Comparison of ENCODE assay signal across 22 mouse cellular contexts in genomic region chr9:22826571-22826990, GRCm38 (mm10).
DNase-seq lines count a peak whose midpoint lies in the region; ATAC-seq and TF ChIP-seq lines count a peak whose summit lies in the region.
"Had no signal": no experiment of that assay in that cellular context is flagged by ENCODE, and none has a peak within 500 bp of the region (broad histone marks: within the 10 kb centered on the region; RNA-seq: fewer than 3 reads in every experiment).

No protein-coding gene starts in this region.

- DNase-seq in liver, adult 2 months (ENCODE audit: extremely low read depth, low read depth, low spot score), result peak; percentile 8
- DNase-seq in liver, result no peak
- peak; percentile 60 for DNase-seq in brain, adult 2 months (ENCODE audit: low read depth, low spot score)
- DNase-seq in large intestine, adult 2 months (ENCODE audit: low read depth, low spot score), result peak; percentile 37
- DNase-seq in left cerebral cortex, postnatal 4 days, result no peak
- DNase-seq: adrenal gland, postnatal 25 days; kidney, adult 11 months; kidney, postnatal 14 days; liver, postnatal 0 days; lung, postnatal 36 days; right cerebral cortex, postnatal 4 days; thymus, adult 18-20 months; thymus, postnatal 25 days had no signal

- no peaks in the 10 kb centered on the region for H3K79me2 ChIP-seq in liver, adult 2 months (ENCODE audit: control insufficient read depth, insufficient read depth, low read length)

- TF ChIP-seq CTCF in liver, adult 2 months (IDR thresholded peaks at IDR 0.05; ENCODE audit: low read depth, low read length), result no peak

- H3K4me2 ChIP-seq in forebrain, embryonic 13.5 days, result no peak overlapping the region
- H3K4me2 ChIP-seq: hindbrain, embryonic 12.5 days; limb, embryonic 12.5 days; liver, embryonic 12.5 days; midbrain, embryonic 15.5 days had no signal

- no peak overlapping the region for H3K9ac ChIP-seq in liver, adult 2 months (ENCODE audit: low read depth, low read length)
- H3K9ac ChIP-seq in forebrain, embryonic 13.5 days, result no peak overlapping the region
- H3K9ac ChIP-seq: hindbrain, embryonic 12.5 days; limb, embryonic 12.5 days; liver, embryonic 12.5 days; liver, postnatal 0 days; midbrain, embryonic 15.5 days had no signal

- H3K27ac ChIP-seq in liver, adult 2 months (replicated peaks; ENCODE audit: insufficient read depth, low read depth, low read length), result no peak overlapping the region
- no peak overlapping the region for H3K27ac ChIP-seq in forebrain, embryonic 13.5 days
- H3K27ac ChIP-seq: hindbrain, embryonic 12.5 days; hindbrain, postnatal 0 days; limb, embryonic 12.5 days; liver, embryonic 12.5 days; midbrain, embryonic 15.5 days; stomach, postnatal 0 days had no signal

- no peaks in the 10 kb centered on the region for H3K4me1 ChIP-seq in liver, adult 2 months (ENCODE audit: control insufficient read depth, insufficient read depth, low read length)
- peaks cover 32% of the 10 kb centered on the region for H3K4me1 ChIP-seq in forebrain, embryonic 13.5 days
- H3K4me1 ChIP-seq: liver, embryonic 12.5 days had no signal

- no peaks in the 10 kb centered on the region for H3K27me3 ChIP-seq in liver, adult 2 months (ENCODE audit: control insufficient read depth, insufficient read depth, low read length)
- peaks cover 43% of the 10 kb centered on the region for H3K27me3 ChIP-seq in forebrain, embryonic 13.5 days
- H3K27me3 ChIP-seq: liver, embryonic 12.5 days; midbrain, embryonic 15.5 days had no signal

- intact Hi-C loops in left cerebral cortex, postnatal 4 days (cut with DNase I), result no loop called here

- no peak for TF ChIP-seq POLR2A in liver, adult 2 months (IDR thresholded peaks at IDR 0.05; ENCODE audit: extremely low read depth, insufficient read depth, low read length)

- peak; percentile 87 for ATAC-seq in forebrain, embryonic 13.5 days
- no peak for ATAC-seq in inflammation-experienced regulatory T-cells, adult 6 months
- ATAC-seq: hindbrain, postnatal 0 days; liver, embryonic 12.5 days; liver, postnatal 0 days; midbrain, embryonic 15.5 days had no signal

- no peaks in the 10 kb centered on the region for H3K36me3 ChIP-seq in liver, adult 2 months (ENCODE audit: control insufficient read depth, insufficient read depth, low read length)
- H3K36me3 ChIP-seq in forebrain, embryonic 13.5 days (ENCODE audit: poor library complexity, severe bottlenecking), result no peaks in the 10 kb centered on the region
- H3K36me3 ChIP-seq: hindbrain, embryonic 12.5 days; limb, embryonic 12.5 days; liver, embryonic 12.5 days; midbrain, embryonic 15.5 days had no signal

- H3K9me3 ChIP-seq in forebrain, embryonic 13.5 days (replicated peaks), result no peaks in the 10 kb centered on the region
- H3K9me3 ChIP-seq: hindbrain, embryonic 12.5 days; limb, embryonic 12.5 days; liver, embryonic 12.5 days; midbrain, embryonic 15.5 days had no signal

- 64% methylated on average over 3 of the region's 3 CpGs for WGBS in liver, adult 2 months
- WGBS in forebrain, embryonic 13.5 days, result 14% methylated on average over 3 of the region's 3 CpGs
- WGBS in large intestine, adult 2 months, result 22% methylated on average over 3 of the region's 3 CpGs

- no peak overlapping the region for H3K4me3 ChIP-seq in liver, adult 2 months (ENCODE audit: insufficient read depth, low read depth, low read length)
- H3K4me3 ChIP-seq in forebrain, embryonic 13.5 days, result no peak overlapping the region
- H3K4me3 ChIP-seq: hindbrain, embryonic 12.5 days; limb, embryonic 12.5 days; liver, embryonic 12.5 days; megakaryocyte, embryonic 14.5 days; midbrain, embryonic 15.5 days had no signal

Comparison
In these comparisons a context has a peak if more than half of its experiments do, and no peak if none do; other contexts are left out.
1. DNase-seq: peak in liver, adult 2 months (single experiment), brain, adult 2 months (single experiment) and large intestine, adult 2 months (single experiment); none in liver (single experiment) and left cerebral cortex, postnatal 4 days (single experiment).